Mouse (Mus musculus) thymus, adult 2 months (tissue): ENCODE results near the gene Ttll2.
"Not testable (repeated sequence)": the region's sequence is repeated elsewhere in the genome, so short reads cannot be mapped to it uniquely, and the experiment has no call there.

ENCODE experiments used
- CTCF ChIP-seq: fragments of 200-500 bp; IDR thresholded peaks from 2 replicates; pipeline ENCODE4 v1.5.1; 2012; ENCODE audit warnings: mild to moderate bottlenecking, control low read depth, low read length, moderate library complexity, borderline replicate concordance; ENCODE audit not compliant: control insufficient read depth, poor library complexity, insufficient read depth; ENCODE audit errors: extremely low read depth
- POLR2A ChIP-seq: fragments of 200-500 bp; IDR thresholded peaks from 2 replicates; pipeline ENCODE4 v1.6.1; 2012; ENCODE audit warnings: mild to moderate bottlenecking, low read length, control low read depth, moderate library complexity; ENCODE audit not compliant: control insufficient read depth, poor library complexity, insufficient read depth; ENCODE audit errors: extremely low read depth

DNA sequence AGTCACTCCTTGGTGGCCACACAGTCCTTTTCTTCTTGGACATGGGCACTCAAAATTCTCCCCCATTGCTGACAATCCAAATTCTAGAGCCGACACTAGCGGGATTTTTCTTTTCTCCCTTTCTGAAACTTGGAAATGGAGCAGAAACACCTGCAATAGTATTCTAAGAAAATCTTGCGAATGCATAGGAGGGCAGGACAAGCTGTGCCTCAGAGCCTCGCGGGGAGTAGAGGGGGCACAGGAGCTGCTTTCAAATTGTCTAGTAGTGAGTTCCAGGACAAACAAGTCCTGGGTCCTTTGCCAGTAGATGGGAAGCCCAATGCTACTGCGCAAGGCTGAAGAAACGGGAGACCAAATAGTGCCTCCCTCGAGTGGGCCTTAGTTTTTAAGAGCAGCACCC, 43.2 kb upstream of the Ttll2 start:
- not testable (repeated sequence) for TF ChIP-seq CTCF, POLR2A
